Mouse (Mus musculus) thymus, adult 2 months (tissue): ENCODE results near the gene Zfp715.

Source experiments
- CTCF ChIP-seq: fragments of 200-500 bp; IDR thresholded peaks from 2 replicates; pipeline ENCODE4 v1.5.1; 2012; ENCODE audit warnings: mild to moderate bottlenecking, control low read depth, low read length, moderate library complexity, borderline replicate concordance; ENCODE audit not compliant: control insufficient read depth, poor library complexity, insufficient read depth; ENCODE audit errors: extremely low read depth
- POLR2A ChIP-seq: fragments of 200-500 bp; IDR thresholded peaks from 2 replicates; pipeline ENCODE4 v1.6.1; 2012; ENCODE audit warnings: mild to moderate bottlenecking, low read length, control low read depth, moderate library complexity; ENCODE audit not compliant: control insufficient read depth, poor library complexity, insufficient read depth; ENCODE audit errors: extremely low read depth

GRCm38 (mm10) chr7:43353118-43353517 is 40.0 kb upstream of the Zfp715 start:
- TF ChIP-seq CTCF = no peak
- no peak for TF ChIP-seq POLR2A
